Mouse (Mus musculus) right cerebral cortex, postnatal 14 days (tissue): Measurements from ENCODE around the gene Ubxn1.
A peak's percentile ranks its signal among the peaks of the same experiment; 100 is the strongest.
"Not testable (repeated sequence)": the region's sequence is repeated elsewhere in the genome, so short reads cannot be mapped to it uniquely, and the experiment has no call there.

Source experiments
- DNase-seq: peaks from one replicate; pipeline ENCODE4 v3.0.0; 2022

Ubxn1 gene

GRCm38 (mm10) chr19:8871267-8872186, at the start of gene Ubxn1:
TSS of gene Ubxn1 (plus strand) at chr19:8871496.
- peak; percentile 93 for DNase-seq

- DNase-seq: no peak
These were observed 48.6 kb upstream of the Ubxn1 start for GRCm38 (mm10) chr19:8822696-8823095.

- no peak for DNase-seq
These were observed 41.6 kb upstream of the Ubxn1 start, which contains the start of gene AC129217.1 for GRCm38 (mm10) chr19:8829660-8830059. TSS of gene AC129217.1 (plus strand) at chr19:8829773.

- DNase-seq: no peak
These were observed 40.6 kb upstream of the Ubxn1 start for GRCm38 (mm10) chr19:8830664-8831063.

- no peak for DNase-seq
These were observed 40.0 kb upstream of the Ubxn1 start for GRCm38 (mm10) chr19:8831262-8831661.

- no peak for DNase-seq
These were observed 38.3 kb upstream of the Ubxn1 start for GRCm38 (mm10) chr19:8832971-8833370.

GRCm38 (mm10) chr19:8836327-8836726, 35.0 kb upstream of the Ubxn1 start:
- not testable (repeated sequence) for DNase-seq

- peak; percentile 84 for DNase-seq
These were observed 34.0 kb upstream of the Ubxn1 start, which contains the start of gene Bscl2 for GRCm38 (mm10) chr19:8837251-8837791. TSS of gene Bscl2 (plus strand) at chr19:8837467.

GRCm38 (mm10) chr19:8838041-8838730, 33.1 kb upstream of the Ubxn1 start:
- DNase-seq: peak; percentile 65

GRCm38 (mm10) chr19:8839103-8839907, 32.0 kb upstream of the Ubxn1 start, which contains the start of gene Gng3:
TSS of gene Gng3 (minus strand) at chr19:8839194.
- peak; percentile 78 for DNase-seq

GRCm38 (mm10) chr19:8839908-8840791, 31.1 kb upstream of the Ubxn1 start:
- peak; percentile 65 for DNase-seq

- no peak for DNase-seq
These were observed 30.3 kb upstream of the Ubxn1 start for GRCm38 (mm10) chr19:8841012-8841411.

- DNase-seq: no peak
These were observed 28.3 kb upstream of the Ubxn1 start for GRCm38 (mm10) chr19:8842961-8843360.

- peak; percentile 87 for DNase-seq
These were observed 26.7 kb upstream of the Ubxn1 start for GRCm38 (mm10) chr19:8844371-8845129.

- no peak for DNase-seq
These were observed 22.9 kb upstream of the Ubxn1 start for GRCm38 (mm10) chr19:8848356-8848755.

- DNase-seq: no peak
These were observed 20.8 kb upstream of the Ubxn1 start, which contains the start of gene Lrrn4cl for GRCm38 (mm10) chr19:8850402-8850901. TSS of gene Lrrn4cl (plus strand) at chr19:8850768.

- DNase-seq: no peak
These were observed 19.7 kb upstream of the Ubxn1 start for GRCm38 (mm10) chr19:8851639-8852038.

GRCm38 (mm10) chr19:8852236-8852928, 18.9 kb upstream of the Ubxn1 start:
- DNase-seq: no peak

GRCm38 (mm10) chr19:8853117-8853516, 18.2 kb upstream of the Ubxn1 start:
- DNase-seq: no peak

GRCm38 (mm10) chr19:8857689-8858088, 13.6 kb upstream of the Ubxn1 start:
- DNase-seq: peak; percentile 58
